Mouse (Mus musculus) brain, embryonic 14.5 days (tissue): ENCODE measurements at regions not wholly inside any gene's neighbourhood (a gene's known extent, or its start where the extent isn't known, plus 50 kb on each side); places are given as distances from the start of the nearest gene placed in this dataset.

Experiments
- CTCF ChIP-seq: fragments of 200-500 bp; IDR thresholded peaks from 2 replicates; pipeline ENCODE4 v1.5.1; 2012; ENCODE audit warnings: inconsistent platforms, mild to moderate bottlenecking, moderate library complexity, borderline replicate concordance; ENCODE audit not compliant: insufficient read depth, insufficient read length; ENCODE audit errors: extremely low read depth
- POLR2A ChIP-seq: fragments of 200-500 bp; IDR thresholded peaks from 2 replicates; pipeline ENCODE4 v1.6.1; 2012; ENCODE audit warnings: mild to moderate bottlenecking, inconsistent platforms, borderline replicate concordance; ENCODE audit not compliant: poor library complexity, insufficient read depth, insufficient read length, severe bottlenecking; ENCODE audit errors: extremely low read depth

- no peak for TF ChIP-seq POLR2A
- no peak for TF ChIP-seq CTCF
Observed at GRCm38 (mm10) chr2:48425200-48426090, 388.5 kb upstream of the Acvr2a start.
